Mouse (Mus musculus) ES-E14 (cell line): ENCODE measurements around the gene Arsa. TPM values are rescaled to one million over a fixed set of nuclear protein-coding genes. Genes with fewer than 3 reads are reported as not detected.

Source experiments
- DNase-seq: peaks from one replicate; pipeline ENCODE4 v3.0.0-alpha.2; 2013; ENCODE audit warnings: low read depth, low spot score
- H3K27ac ChIP-seq: 2 replicates; pipeline ENCODE4 v1.5.1; 2012; ENCODE audit warnings: low read depth, mild to moderate bottlenecking, low read length, moderate library complexity, mixed read lengths; ENCODE audit not compliant: poor library complexity, insufficient read depth, severe bottlenecking
- H3K36me3 ChIP-seq: 2 replicates; pipeline ENCODE4 v1.6.1; 2012; ENCODE audit warnings: mild to moderate bottlenecking, low read length, moderate library complexity, mixed read lengths; ENCODE audit not compliant: control insufficient read depth, poor library complexity, insufficient read depth, severe bottlenecking
- H3K4me1 ChIP-seq, 2 experiments: fragments of 150-350 bp in 1 of 2; sonication (generic) in 1 of 2; 2 replicates each; pipeline ENCODE4 v1.6.1; 2012; ENCODE audit warnings: low read length in 2 of 2, mild to moderate bottlenecking in 1 of 2, mixed read lengths in 1 of 2; ENCODE audit not compliant: control insufficient read depth in 2 of 2, insufficient read depth in 2 of 2, poor library complexity in 1 of 2
- H3K4me3 ChIP-seq, 2 experiments: fragments of 150-350 bp in 1 of 2; sonication (generic) in 1 of 2; 2 replicates each; pipeline ENCODE4 v1.5.1; 2012; ENCODE audit warnings: low read length in 2 of 2, low read depth in 1 of 2, mild to moderate bottlenecking in 1 of 2, mixed read lengths in 1 of 2; ENCODE audit not compliant: insufficient read depth in 1 of 2, poor library complexity in 1 of 2, severe bottlenecking in 1 of 2
- H3K9ac ChIP-seq: 2 replicates; pipeline ENCODE4 v1.6.1; 2012; ENCODE audit warnings: low read depth, mild to moderate bottlenecking, low read length, mixed read lengths; ENCODE audit not compliant: poor library complexity, insufficient read depth, severe bottlenecking
- H3K9me3 ChIP-seq: fragments of 150-350 bp; sonication (generic); 2 replicates; pipeline ENCODE4 v1.6.1; 2012; ENCODE audit warnings: low read depth, mild to moderate bottlenecking, low read length; ENCODE audit not compliant: control insufficient read depth, insufficient read depth
- CHD2 ChIP-seq: IDR thresholded peaks from 2 replicates; pipeline ENCODE4 v1.6.1; 2014; ENCODE audit warnings: mild to moderate bottlenecking, low read depth, low read length, inconsistent platforms
- HCFC1 ChIP-seq: IDR thresholded peaks from 2 replicates; pipeline ENCODE4 v1.6.1; 2012; ENCODE audit warnings: low read length, inconsistent platforms, borderline replicate concordance; ENCODE audit not compliant: insufficient read depth
- MAFK ChIP-seq: IDR thresholded peaks from 2 replicates; pipeline ENCODE4 v1.6.1; 2014; ENCODE audit warnings: mild to moderate bottlenecking, low read depth, low read length, inconsistent platforms; ENCODE audit not compliant: insufficient read depth
- ZC3H11A ChIP-seq: IDR thresholded peaks from 2 replicates; pipeline ENCODE4 v1.6.1; 2012; ENCODE audit warnings: low read depth, mild to moderate bottlenecking, inconsistent platforms, low read length, borderline replicate concordance
- ZNF384 ChIP-seq: IDR thresholded peaks from 2 replicates; pipeline ENCODE4 v1.6.1; 2012; ENCODE audit warnings: low read depth, low read length, inconsistent platforms
- in situ Hi-C, 2 experiments: fragments of 600-800 bp; cut with MboI; formaldehyde crosslinking; loops; one replicate each; pipeline ENCODE4 v1.15.1; 2025; ENCODE audit warnings: low sequenced_read_pairs in 2 of 2, inconsistent platforms in 1 of 2; ENCODE audit not compliant: unreplicated experiment in 2 of 2
- total RNA-seq: library from RNA; depleted of rRNA; stranded (reverse); fragments of 300-350 nt; gene quantifications from 2 replicates; pipeline ENCODE4 v1.2.3, GENCODE M21; 2012

Gene Arsa
- total RNA-seq, 1 experiment = 11.7 TPM

DNA sequence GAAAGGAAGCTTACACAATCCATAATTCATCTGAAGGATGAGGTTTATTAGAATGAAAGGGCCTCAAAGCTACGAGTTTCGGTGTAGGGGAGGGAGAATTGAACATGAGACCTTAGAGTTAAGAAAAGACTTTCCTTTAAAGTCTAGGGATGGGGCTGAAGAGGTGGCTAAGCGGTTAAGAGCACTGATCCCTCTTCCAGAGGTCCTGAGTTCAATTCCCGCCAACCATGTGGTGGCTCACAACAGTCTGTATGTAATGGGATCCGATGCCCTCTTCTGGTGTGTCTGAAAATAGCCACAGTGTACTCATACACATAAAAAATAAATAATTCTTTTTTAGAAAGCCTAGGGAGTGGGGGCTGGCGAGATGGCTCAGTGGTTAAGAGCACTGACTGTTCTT, 46.9 kb downstream of the Arsa start:
- peak overlapping the region; percentile 79 to 88 for H3K4me3 ChIP-seq
- no peaks in the 10 kb centered on the region for H3K9me3 ChIP-seq
- H3K4me1 ChIP-seq = peaks cover 2 to 14% of the 10 kb centered on the region in 2 experiments; a peak in 3 of 4 replicates
- in situ Hi-C loops = no loop called here
- H3K9ac ChIP-seq = peak overlapping the region; percentile 76; the same call in 1 of the 2 replicates
- H3K27ac ChIP-seq = no peak overlapping the region
- H3K36me3 ChIP-seq = peaks cover 10% of the 10 kb centered on the region; the same call in 1 of the 2 replicates
- TF ChIP-seq ZC3H11A = no peak
- no peak for TF ChIP-seq HCFC1
- no peak for TF ChIP-seq ZNF384
- TF ChIP-seq CHD2 = no peak
- TF ChIP-seq MAFK = no peak
- no peak for DNase-seq

DNA sequence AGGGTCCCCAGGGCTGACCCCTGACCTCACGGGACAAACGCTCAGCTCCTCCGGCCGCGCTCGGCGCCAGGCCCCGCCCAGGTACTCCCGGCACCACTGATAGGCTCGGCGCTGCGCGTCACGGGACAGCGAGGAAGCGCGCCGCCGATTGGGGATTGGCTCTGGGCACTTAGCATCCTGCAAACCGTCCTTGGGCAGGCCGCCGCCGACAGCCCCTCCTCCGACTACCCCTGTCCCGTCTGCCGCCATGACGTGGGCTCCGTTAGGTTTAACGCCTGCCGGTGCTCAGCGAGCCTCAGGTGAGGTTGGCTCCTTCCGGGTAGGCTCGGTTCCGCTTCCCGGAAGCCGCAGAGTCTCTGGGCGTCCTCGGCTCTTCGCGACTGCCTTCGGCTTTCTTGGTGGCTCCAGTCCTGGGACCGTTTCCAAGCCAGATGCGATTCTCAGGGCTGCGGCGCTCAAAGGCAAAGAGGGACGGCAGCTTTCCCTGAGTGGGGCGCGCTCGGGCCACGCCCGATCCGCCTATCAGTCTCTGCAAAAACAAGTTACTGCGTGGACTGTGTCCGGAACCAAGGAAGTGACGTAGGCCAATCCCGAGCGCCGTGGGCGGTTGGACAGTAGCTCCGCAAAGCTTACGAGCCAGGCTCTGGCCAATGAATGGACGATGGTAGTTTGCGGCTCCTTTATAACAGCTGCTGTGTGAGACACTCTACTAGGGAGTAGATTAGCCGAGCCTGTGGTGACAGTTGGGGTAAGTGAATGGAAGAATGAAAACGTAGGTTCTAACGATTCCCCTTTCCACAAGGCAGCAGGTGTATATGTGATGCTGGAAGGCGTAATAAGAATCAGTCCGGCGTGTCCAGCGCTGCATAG, 47.6 kb downstream of the Arsa start, which contains the start of the genes C730034F03Rik, Gm44502 and Chkb:
Gene C730034F03Rik (plus strand): TSS at position 238 of the 870 bp plus-strand sequence.
Gene Gm44502 (minus strand): TSS at position 345 of the 870 bp plus-strand sequence.
Gene Chkb (minus strand): TSS at position 557 of the 870 bp plus-strand sequence.
- no peaks in the 10 kb centered on the region for H3K9me3 ChIP-seq
- TF ChIP-seq MAFK (no peak), CHD2 (no peak; the same call in 1 of the 2 replicates), ZNF384 (no peak), HCFC1 (peak; percentile 35; the same call in 1 of the 2 replicates), ZC3H11A (no peak)
- peaks cover 10% of the 10 kb centered on the region; the same call in 1 of the 2 replicates for H3K36me3 ChIP-seq
- in situ Hi-C loops = no loop called here
- peak; percentile 82 for DNase-seq
- peak within 1 kb of the TSS; percentile 76 for H3K9ac ChIP-seq
- peak within 1 kb of the TSS; percentile 79 to 88 for H3K4me3 ChIP-seq
- peaks cover 2 to 16% of the 10 kb centered on the region in 2 experiments; a peak in 3 of 4 replicates for H3K4me1 ChIP-seq
- peak within 1 kb of the TSS; percentile 74 for H3K27ac ChIP-seq

DNA sequence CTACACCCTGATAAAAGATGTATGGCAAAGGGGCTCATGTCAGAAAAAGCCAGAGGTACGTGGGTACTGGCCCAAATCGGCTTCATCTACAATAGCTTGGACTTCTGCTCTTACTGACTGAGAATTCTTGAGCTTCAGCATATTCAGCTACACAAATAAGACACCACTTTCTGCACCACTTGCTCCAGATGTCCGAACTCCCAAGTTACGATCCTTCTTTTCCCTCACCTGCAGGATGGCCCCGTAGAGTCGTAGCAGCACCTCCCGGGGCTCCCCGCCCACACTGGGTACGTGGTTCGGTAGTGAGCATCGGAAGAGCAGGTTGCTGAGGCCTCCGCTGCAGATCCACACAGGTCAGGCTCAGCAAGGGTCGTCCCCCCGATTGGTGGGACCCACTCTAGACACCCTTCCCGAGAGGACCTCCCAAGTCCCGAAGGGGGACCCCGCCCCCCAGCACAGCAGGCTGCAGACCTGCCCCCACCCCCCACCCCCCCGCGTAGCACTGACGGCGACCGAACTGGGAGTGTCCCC, 48.3 kb downstream of the Arsa start:
- Histone ChIP-seq H3K9me3 (no peaks in the 10 kb centered on the region), H3K27ac (peak overlapping the region; percentile 26; the same call in 1 of the 2 replicates), H3K4me1 (peaks cover 2 to 12% of the 10 kb centered on the region in 2 experiments; a peak in 3 of 4 replicates), H3K36me3 (peaks cover 10% of the 10 kb centered on the region; the same call in 1 of the 2 replicates), H3K9ac (peak overlapping the region; percentile 75), H3K4me3 (peak overlapping the region; percentile 79 to 88)
- in situ Hi-C loops = no loop called here
- no peak for DNase-seq
- TF ChIP-seq HCFC1 = no peak

DNA sequence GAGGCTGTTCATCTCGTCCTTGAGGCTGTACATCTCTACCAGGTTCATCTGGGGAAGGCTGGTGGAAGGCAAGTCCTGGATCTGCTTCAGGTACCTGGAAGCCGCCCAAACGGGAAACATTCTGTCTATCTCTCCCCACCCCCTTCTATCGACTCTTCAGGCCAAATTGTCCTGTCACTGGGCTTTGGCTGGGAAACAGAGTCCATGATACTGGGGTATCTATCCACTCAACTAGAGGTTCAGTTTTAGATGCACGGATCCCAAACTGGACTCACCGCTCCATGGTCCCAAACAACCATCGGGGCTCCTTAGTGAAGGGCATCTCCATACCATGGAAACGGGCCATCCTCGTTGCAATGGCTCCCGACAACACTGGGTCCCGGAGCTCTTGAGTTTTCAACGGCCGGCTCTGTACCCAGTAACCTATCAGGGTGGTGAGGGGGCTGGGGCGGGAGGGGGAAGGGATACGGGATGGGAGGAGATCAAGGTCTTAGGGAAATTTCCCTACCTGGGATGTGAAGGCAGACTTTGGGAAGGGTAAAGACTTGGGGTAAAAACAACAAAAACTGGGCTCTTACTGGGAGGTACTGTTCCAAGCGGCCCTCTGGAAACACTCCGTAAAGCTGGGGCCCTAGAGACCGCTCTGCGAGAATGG, 49.0 kb downstream of the Arsa start:
- Histone ChIP-seq H3K9ac (peak overlapping the region; percentile 75), H3K4me3 (peak overlapping the region; percentile 79 to 88), H3K36me3 (peaks cover 10% of the 10 kb centered on the region; the same call in 1 of the 2 replicates), H3K4me1 (peaks cover 2 to 12% of the 10 kb centered on the region in 2 experiments; a peak in 3 of 4 replicates), H3K9me3 (no peaks in the 10 kb centered on the region), H3K27ac (no peak overlapping the region)
- no peak for DNase-seq
- no peak for TF ChIP-seq MAFK
- no peak for TF ChIP-seq CHD2
- no peak for TF ChIP-seq ZC3H11A
- TF ChIP-seq ZNF384 = no peak
- TF ChIP-seq HCFC1 = no peak
- in situ Hi-C loops = no loop called here
